Mouse (Mus musculus) thymus, postnatal 10 days (tissue): ENCODE results near the gene Plin3.

ENCODE experiments used
- DNase-seq, 2 experiments: peaks; one replicate each; pipeline ENCODE4 v3.0.0; 2021; ENCODE audit warnings: low spot score in 2 of 2

Plin3 gene

GRCm38 (mm10) chr17:56302363-56302996, 9.8 kb upstream of the Plin3 start:
- DNase-seq: peak in 1 of 2 experiments; percentile 39

- no peak for DNase-seq
Measured at GRCm38 (mm10) chr17:56300186-56300585, 7.5 kb upstream of the Plin3 start, which contains the start of gene Arrdc5. Gene Arrdc5, minus strand, starts transcription at chr17:56300286.

- DNase-seq: no peak
Measured at GRCm38 (mm10) chr17:56298238-56298637, 5.6 kb upstream of the Plin3 start.

GRCm38 (mm10) chr17:56296201-56296600, 3.5 kb upstream of the Plin3 start:
- DNase-seq: peak; percentile 28 to 37

GRCm38 (mm10) chr17:56294241-56294640, 1.6 kb upstream of the Plin3 start:
- DNase-seq: no peak

- DNase-seq: peak; percentile 82 to 92
Measured at GRCm38 (mm10) chr17:56293291-56293690, 618 bp upstream of the Plin3 start.

GRCm38 (mm10) chr17:56291826-56292475, 722 bp downstream of the Plin3 start:
- DNase-seq: peak; percentile 65 to 68

- DNase-seq: peak; percentile 97 to 98
Measured at GRCm38 (mm10) chr17:56291171-56291511, 1.5 kb downstream of the Plin3 start.

GRCm38 (mm10) chr17:56290388-56291170, 2.1 kb downstream of the Plin3 start:
- DNase-seq: peak; percentile 96 to 98

GRCm38 (mm10) chr17:56289371-56290331, 3.0 kb downstream of the Plin3 start:
- peak; percentile 37 to 39 for DNase-seq

- DNase-seq: no peak
Measured at GRCm38 (mm10) chr17:56288866-56289265, 3.8 kb downstream of the Plin3 start.

- DNase-seq: no peak
Measured at GRCm38 (mm10) chr17:56287830-56288229, 4.8 kb downstream of the Plin3 start.

GRCm38 (mm10) chr17:56285995-56286394, 6.7 kb downstream of the Plin3 start:
- no peak for DNase-seq

- no peak for DNase-seq
Measured at GRCm38 (mm10) chr17:56283316-56283715, 9.4 kb downstream of the Plin3 start.

- DNase-seq: no peak
Measured at GRCm38 (mm10) chr17:56282802-56283201, 9.9 kb downstream of the Plin3 start.

- DNase-seq: no peak
Measured at GRCm38 (mm10) chr17:56281193-56281592, 11.5 kb downstream of the Plin3 start.

- no peak for DNase-seq
Measured at GRCm38 (mm10) chr17:56279481-56280155, 13.1 kb downstream of the Plin3 start.

- DNase-seq: no peak
Measured at GRCm38 (mm10) chr17:56278340-56278739, 14.3 kb downstream of the Plin3 start.

GRCm38 (mm10) chr17:56277567-56277893, 15.1 kb downstream of the Plin3 start:
- DNase-seq: no peak

GRCm38 (mm10) chr17:56276643-56277566, 15.8 kb downstream of the Plin3 start, which contains the start of gene Ticam1:
Gene Ticam1, minus strand, starts transcription at chr17:56276786.
- DNase-seq: peak; percentile 57 to 64
